Mouse (Mus musculus) embryo, embryonic 9.5 days (tissue): ENCODE data around the gene Odf3l2.

Experiments
- DNase-seq: peaks from one replicate; pipeline ENCODE4 v3.0.0-alpha.2; 2017; ENCODE audit errors: extremely low spot score

Gene Odf3l2

DNA sequence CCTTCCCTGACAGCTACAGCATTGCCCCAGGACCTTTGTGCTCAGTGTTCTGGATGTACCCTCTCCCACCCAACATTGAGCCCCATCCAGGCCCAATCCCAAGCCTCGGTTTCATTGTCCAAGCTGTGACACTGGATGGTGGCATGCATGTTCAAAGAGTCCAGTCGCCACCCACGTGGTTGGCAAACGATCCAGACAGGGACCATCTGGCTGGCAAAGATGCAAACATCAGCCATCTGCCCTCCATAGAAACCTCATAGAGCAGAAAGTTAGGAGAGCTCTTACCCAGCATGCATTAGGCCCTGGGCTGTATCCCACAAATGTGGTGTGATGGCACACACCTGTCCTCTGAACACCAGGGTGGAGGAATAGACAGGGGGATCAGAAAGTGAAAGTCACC lies 14.1 kb downstream of the Odf3l2 start:
- DNase-seq = no peak

DNA sequence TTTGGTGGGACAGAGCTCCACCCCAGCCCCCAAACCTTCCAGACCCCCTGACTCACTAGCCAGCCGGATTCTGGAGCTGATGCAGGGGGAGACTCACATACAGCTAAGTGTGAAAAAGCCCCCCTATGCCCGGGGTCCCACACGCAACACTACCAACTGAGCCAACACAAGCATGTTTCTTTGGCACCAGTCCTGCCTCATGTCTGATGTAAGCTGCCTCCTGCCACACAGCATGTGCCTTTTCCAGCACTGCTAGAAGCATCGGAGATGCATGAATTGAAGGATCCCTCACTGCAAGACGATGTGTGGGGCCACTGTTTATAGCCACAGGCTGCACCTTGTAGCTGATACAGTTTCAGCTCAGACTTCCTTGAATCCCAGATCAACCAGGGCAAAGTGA lies 17.2 kb downstream of the Odf3l2 start:
- no peak for DNase-seq

GRCm38 (mm10) chr10:79626156-79626555 lies 19.4 kb downstream of the Odf3l2 start:
- no peak for DNase-seq

DNA sequence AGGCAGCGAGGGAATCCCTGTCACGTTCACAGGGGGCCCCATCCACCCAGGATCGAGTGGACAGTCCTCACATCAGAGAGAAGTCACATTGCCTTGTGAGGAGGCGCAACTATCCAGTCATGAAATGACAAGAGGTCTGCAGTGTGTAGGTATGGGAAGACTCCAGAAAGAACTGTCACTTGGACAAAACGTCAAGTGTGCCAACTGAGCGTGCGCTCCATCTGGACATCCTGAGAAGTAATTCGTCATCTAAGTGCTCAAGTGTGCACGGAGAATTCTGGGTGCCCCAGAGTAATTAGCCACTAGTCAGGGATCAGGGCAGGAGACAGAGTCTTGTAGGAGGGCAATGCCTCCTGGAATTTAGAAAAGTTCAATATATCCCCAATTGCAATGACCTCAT lies 20.1 kb downstream of the Odf3l2 start:
- no peak for DNase-seq

DNA sequence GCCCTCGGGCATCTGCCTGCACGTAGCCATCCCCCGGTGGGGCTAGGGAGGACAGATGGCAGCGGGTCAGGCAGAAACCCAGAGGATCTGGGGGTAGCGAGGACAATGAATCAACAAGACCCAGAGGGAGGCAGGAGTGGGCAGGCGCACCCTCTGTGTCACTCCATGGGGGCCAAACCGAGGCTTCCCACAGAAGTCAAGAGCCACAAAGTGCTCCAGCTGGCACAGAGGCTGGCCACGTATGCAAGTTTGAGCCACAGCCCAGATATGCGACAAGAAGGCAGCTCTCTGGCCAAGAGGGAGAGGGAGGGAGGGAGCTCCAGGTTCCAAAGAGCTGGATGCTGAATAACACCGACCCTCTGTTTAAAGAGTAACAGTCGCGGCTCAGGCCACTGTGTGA lies 21.6 kb downstream of the Odf3l2 start:
- DNase-seq = no peak

DNA sequence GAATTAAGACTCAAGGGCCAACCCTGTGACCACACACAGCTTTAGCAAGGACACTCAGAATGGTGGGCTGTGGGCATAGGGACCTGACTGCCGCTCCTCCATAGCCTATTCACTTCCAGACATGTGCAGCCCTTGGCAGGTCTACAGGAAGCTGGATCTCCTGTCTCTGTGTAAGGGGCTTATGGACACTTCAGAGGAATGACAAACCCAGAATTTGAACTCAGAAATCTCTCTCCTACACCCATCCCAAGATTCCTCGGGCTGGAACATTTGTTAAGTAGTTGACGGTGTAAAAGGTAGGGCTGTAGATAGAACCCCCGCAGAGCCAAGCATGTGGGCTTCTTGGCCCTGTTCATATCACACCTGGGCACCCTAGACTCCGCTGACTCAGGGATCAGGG lies 29.2 kb downstream of the Odf3l2 start:
- no peak for DNase-seq

GRCm38 (mm10) chr10:79615860-79616259 lies 29.7 kb downstream of the Odf3l2 start:
- DNase-seq = peak; percentile 42

DNA sequence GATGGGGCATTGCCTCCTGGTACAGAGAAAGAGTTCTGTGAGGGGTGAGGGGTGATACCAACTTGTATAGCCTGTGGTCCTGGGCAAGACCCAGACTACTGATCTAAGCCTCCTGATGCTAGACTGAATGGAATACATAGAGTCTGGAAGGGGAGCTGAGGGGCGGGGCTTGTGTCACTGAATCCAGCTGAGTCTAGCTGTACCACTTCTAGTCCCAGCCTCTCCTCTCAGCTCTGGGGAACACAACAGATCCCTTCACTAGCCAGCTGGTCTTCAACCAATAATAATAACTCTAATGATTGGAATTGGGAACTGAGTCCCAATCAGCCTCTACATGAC lies 31.3 kb downstream of the Odf3l2 start:
- no peak for DNase-seq

DNA sequence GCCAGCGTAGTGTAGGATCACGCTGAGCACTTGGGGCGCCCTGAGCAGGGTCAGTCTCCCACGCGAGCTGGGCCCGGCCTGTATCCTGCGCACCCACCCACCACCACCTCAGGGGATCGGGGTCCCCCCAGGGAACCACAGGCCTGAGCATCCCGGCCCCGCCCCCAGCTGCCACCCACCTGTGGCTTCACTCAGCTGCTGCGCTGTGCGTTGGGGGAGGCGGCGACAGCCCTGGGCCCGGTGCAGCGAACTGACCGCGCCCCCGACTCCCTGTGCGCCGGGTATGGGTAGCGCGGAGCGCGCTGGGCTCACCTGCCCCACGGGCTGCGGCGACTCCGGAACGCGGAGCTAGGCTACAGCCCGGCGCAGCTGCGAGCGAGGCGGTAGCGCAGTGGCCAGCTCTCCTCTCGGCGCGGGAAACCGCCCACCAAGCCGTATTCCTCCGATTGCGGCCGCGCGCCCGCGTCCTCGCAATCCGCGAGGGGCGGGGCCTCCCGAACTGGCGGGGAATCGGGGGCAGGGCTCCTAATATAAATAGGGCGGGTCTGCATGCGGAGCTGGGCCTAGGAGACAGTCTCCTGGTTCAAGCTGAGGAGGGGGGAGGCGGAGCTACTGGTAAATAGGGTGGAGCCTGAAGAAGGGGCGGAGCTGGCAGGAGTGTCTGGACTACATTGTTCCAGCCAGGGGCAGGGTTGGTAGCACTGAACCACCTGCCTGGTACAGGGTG lies 31.8 kb downstream of the Odf3l2 start, which contains the start of gene C2cd4c:
Gene C2cd4c (minus strand): TSS at position 448 of the 727 bp plus-strand sequence.
- DNase-seq = peak; percentile 83

DNA sequence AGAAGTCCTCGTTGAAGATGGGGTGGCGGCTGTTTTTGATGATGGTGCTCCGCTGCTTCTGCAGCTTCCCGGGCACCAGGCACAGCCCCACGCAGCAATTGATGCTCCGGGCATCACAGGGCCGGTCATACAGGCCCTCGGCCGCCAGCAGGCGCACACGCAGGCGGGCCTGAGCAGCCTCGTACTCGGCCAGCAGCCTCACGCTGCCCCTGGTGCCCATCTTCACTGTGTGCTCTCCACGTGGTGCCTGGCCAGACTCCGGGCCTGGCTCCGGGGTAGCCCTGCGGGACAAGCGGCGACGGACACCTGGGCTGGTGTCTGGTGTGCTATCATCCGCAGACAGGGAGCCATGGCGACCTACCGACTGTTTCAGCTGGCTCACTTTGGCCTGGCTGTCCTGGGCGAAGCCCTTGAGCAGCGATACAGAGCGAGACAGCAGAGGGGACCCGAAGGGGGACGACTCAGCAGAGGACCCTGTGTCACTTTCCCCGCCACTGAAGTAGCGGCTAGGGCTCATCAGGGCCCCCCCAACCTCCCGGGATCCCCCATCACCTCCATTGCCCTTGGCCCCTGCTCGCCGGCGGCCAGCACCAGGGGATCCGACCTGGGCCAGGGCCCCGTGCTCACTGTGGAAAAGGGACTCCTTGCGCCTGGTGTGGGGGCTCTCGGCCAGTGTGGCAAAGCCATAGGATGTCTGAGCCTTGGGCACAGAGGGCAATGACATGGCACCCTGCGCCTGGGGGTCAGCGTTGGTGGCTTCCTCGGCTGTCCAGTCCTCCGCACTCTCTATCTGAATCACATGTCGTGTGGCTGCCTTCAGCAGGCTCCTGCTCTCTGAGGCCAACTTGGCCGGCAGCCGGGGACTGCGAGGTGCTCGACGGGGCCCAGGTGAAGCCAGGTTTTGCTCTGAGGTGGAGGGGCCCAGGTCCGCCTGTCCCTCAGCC lies 33.1 kb downstream of the Odf3l2 start:
- DNase-seq = peak; percentile 57

DNA sequence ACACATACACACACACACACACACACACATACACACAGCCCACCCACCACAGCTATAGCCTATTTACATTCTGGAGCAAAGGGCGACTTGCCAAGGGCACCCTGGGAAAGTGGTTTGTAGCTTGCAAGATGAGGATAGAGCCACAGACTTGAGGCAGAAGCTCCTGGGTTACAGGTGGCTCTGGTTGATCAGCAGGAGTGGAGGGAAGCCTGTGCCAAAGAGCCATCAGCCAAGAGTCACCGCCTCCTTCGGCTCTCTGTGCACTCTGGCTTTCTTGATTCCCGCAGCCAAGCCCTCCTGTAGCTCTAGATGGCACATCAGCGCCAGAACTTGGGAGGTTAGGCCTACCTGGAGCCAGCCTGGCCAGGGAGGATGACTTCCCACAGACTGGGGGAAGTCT lies 34.2 kb downstream of the Odf3l2 start:
- no peak for DNase-seq

- no peak for DNase-seq
Measured at GRCm38 (mm10) chr10:79609276-79609675, 36.3 kb downstream of the Odf3l2 start.

DNA sequence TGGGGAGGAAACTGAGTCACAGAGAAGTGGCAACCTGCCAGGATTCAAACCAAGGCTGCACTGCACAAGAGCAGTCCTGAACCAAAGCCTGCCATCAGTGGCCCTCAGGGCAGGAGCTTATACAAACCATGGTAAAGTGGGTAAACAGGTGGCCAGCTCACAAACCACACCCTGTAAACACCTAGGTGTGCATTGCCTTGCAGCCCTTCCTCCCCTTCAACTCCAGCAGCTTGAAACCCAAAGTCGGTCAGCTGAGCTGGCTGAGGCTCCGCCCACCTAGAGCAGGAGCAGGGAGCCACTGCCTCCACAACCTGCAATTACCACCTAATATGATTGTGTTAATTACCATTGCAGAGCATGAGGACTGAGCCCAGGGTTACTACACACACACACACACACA lies 37.6 kb downstream of the Odf3l2 start:
- DNase-seq = no peak

DNA sequence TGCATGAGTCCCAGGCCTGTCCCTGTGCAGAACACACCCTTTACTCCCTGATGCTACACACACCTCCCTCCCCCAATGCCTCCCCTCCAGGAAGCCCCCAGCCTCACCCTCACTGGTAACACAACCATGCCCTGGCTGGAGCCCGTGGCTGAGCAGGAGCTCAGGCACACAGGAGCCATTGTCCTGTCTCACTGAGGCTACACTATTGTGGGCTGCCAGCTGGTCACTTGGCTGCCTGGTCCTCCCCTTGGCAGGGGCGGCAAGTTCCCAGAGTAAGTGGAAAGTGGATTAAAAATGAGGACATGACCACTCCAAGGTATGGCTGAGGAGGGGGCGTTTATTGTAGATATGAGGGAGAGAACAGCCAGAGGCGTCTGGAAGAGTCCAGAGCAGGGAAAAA lies 39.0 kb downstream of the Odf3l2 start:
- DNase-seq = no peak

DNA sequence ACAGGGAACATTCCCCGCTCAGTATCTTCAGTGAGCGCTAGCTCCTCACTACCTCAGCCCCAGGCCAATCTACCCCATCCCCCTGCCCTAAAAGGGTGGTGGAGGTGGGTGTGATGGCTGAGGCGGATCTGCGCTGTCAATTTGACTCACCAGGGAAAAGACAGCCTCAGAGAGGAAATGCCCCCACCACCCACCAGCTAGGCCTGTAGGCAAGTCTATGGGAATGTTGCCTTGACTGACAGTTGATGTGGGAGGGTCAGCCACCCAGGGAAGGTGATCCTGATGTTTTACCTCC lies 47.7 kb downstream of the Odf3l2 start:
- no peak for DNase-seq

GRCm38 (mm10) chr10:79597051-79597935 lies 48.2 kb downstream of the Odf3l2 start:
- no peak for DNase-seq

GRCm38 (mm10) chr10:79595590-79595929 lies 50.0 kb downstream of the Odf3l2 start:
- DNase-seq = no peak

GRCm38 (mm10) chr10:79594872-79595589 lies 50.5 kb downstream of the Odf3l2 start:
- DNase-seq = peak; percentile 63

GRCm38 (mm10) chr10:79594111-79594510 lies 51.4 kb downstream of the Odf3l2 start:
- DNase-seq = no peak

DNA sequence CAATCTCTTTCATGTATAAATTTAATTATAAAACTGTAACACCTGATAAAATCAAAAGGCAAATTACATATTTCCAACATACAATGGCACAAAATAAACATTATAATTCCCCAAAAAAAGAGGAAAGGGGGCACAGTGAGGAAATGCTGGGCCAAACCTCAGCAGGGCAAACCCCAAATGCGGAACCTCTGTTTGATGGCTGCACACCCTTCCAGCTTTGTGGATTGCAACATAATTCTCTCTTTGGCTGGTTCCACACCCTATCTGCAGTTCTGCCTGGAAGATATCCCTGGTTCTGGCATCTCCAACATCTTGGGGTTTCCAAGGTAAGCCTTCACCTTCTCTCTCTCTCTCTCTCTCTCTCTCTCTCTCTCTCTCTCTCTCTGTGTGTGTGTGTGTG lies 54.8 kb downstream of the Odf3l2 start:
- DNase-seq = no peak
